Mouse (Mus musculus) midbrain, embryonic 16.5 days (tissue): ENCODE measurements around the gene Ahnak2. TPM values are rescaled to one million over a fixed set of nuclear protein-coding genes. Genes with fewer than 3 reads are reported as not detected.

Source experiments
- ATAC-seq: fragments of 200-750 bp; cut with Nextera tagmentation; 2 replicates; pipeline ENCODE4 v1.8.0; 2017; ENCODE audit warnings: moderate TSS enrichment
- H3K27ac ChIP-seq: fragments of 300-500 bp; sonication (generic); 2 replicates; pipeline ENCODE4 v1.5.1; 2014; ENCODE audit warnings: mild to moderate bottlenecking, low read length, mixed read lengths
- H3K27me3 ChIP-seq: fragments of 300-500 bp; sonication (generic); 2 replicates; pipeline ENCODE4 v1.6.1; 2014; ENCODE audit warnings: low read depth, low read length, mixed read lengths; ENCODE audit not compliant: control insufficient read depth, insufficient read depth
- H3K36me3 ChIP-seq: fragments of 300-500 bp; sonication (generic); 2 replicates; pipeline ENCODE4 v1.6.1; 2014; ENCODE audit warnings: mild to moderate bottlenecking, low read length, moderate library complexity, mixed read lengths; ENCODE audit not compliant: control insufficient read depth, insufficient read depth
- H3K4me1 ChIP-seq: fragments of 300-500 bp; sonication (generic); 2 replicates; pipeline ENCODE4 v1.6.1; 2014; ENCODE audit warnings: mild to moderate bottlenecking, low read length, mixed read lengths; ENCODE audit not compliant: control insufficient read depth, insufficient read depth
- H3K4me2 ChIP-seq: fragments of 300-500 bp; sonication (generic); 2 replicates; pipeline ENCODE4 v1.6.1; 2014; ENCODE audit warnings: mild to moderate bottlenecking, low read length, mixed read lengths
- H3K4me3 ChIP-seq: fragments of 300-500 bp; sonication (generic); 2 replicates; pipeline ENCODE4 v1.5.1; 2014; ENCODE audit warnings: low read depth, mild to moderate bottlenecking, low read length, moderate library complexity, mixed read lengths
- H3K9ac ChIP-seq: fragments of 300-500 bp; sonication (generic); 2 replicates; pipeline ENCODE4 v1.6.1; 2014; ENCODE audit warnings: low read depth, low read length, mixed read lengths
- H3K9me3 ChIP-seq: fragments of 300-500 bp; sonication (generic); replicated peaks from 2 replicates; pipeline ENCODE4 v1.6.1; 2014; ENCODE audit warnings: mild to moderate bottlenecking, low read length, mixed read lengths; ENCODE audit not compliant: control insufficient read depth, poor library complexity, severe bottlenecking
- WGBS: fragments of 180-500 bp; shearing (Covaris S2); extraction: QIAGEN DNeasy Blood & Tissue Kit; methylation state at CpG from one replicate; pipeline ENCODE4 v1.1.7; 2014; 5-methylcytosine and 5-hydroxymethylcytosine counted together
- polyA plus RNA-seq: library from polyadenylated mRNA; unstranded; fragments of >200 nt; fragmentation: Nextera tagmentation; extraction: Ambion mirVana; gene quantifications from 2 replicates; pipeline ENCODE4 v1.2.1, GENCODE M21; 2015

Ahnak2 gene
- polyA plus RNA-seq, 1 experiment from 2014 or later = 2.0 TPM

DNA sequence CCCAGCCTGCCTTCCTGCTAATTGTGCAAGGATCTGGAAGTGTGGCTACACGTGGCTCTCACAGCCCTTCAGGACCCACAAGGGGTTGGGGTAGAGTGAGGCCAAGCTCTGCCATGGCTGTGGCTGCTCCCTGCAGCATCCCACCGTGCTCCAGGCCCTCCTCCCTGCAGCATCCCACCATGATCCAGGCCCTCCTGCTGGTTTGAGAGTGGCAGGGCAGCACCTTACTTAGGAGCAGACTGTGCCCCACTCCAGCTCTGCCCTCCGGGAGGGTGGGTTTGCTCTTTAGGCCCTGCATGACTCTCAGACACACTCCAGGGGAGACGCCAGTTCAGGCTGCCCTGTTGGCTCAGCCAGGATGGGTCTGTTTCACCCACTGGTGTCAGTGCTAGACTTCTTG lies 32.1 kb downstream of the Ahnak2 start:
- H3K36me3 ChIP-seq = no peaks in the 10 kb centered on the region; the same call in 1 of the 2 replicates
- H3K9me3 ChIP-seq = 0 out of 2 replicates have a peak, but pooled peaks cover 4% of the 10 kb centered on the region
- no peak overlapping the region for H3K27ac ChIP-seq
- no peak overlapping the region for H3K9ac ChIP-seq
- no peaks in the 10 kb centered on the region for H3K4me1 ChIP-seq
- no peak for ATAC-seq
- no peak overlapping the region for H3K4me3 ChIP-seq
- WGBS = 70% methylated on average over 4 of the region's 4 CpGs
- H3K27me3 ChIP-seq = no peaks in the 10 kb centered on the region
- H3K4me2 ChIP-seq = no peak overlapping the region

GRCm38 (mm10) chr12:112769751-112770150 lies 32.7 kb downstream of the Ahnak2 start:
- Histone ChIP-seq H3K9me3 (no peaks in the 10 kb centered on the region), H3K4me2 (no peak overlapping the region), H3K27me3 (no peaks in the 10 kb centered on the region), H3K27ac (no peak overlapping the region), H3K4me1 (no peaks in the 10 kb centered on the region), H3K9ac (no peak overlapping the region), H3K4me3 (no peak overlapping the region), H3K36me3 (no peaks in the 10 kb centered on the region)
- ATAC-seq = no peak
- 82% methylated on average over 2 of the region's 2 CpGs for WGBS

GRCm38 (mm10) chr12:112769031-112769430 lies 33.4 kb downstream of the Ahnak2 start:
- no peak overlapping the region for H3K4me3 ChIP-seq
- no peak overlapping the region for H3K4me2 ChIP-seq
- H3K36me3 ChIP-seq = no peaks in the 10 kb centered on the region
- no peak for ATAC-seq
- H3K4me1 ChIP-seq = no peaks in the 10 kb centered on the region
- no peak overlapping the region for H3K27ac ChIP-seq
- WGBS = 87% methylated on average over 6 of the region's 6 CpGs
- H3K27me3 ChIP-seq = no peaks in the 10 kb centered on the region
- no peaks in the 10 kb centered on the region for H3K9me3 ChIP-seq
- no peak overlapping the region for H3K9ac ChIP-seq

- no peak for ATAC-seq
Measured at GRCm38 (mm10) chr12:112768166-112768565, 34.3 kb downstream of the Ahnak2 start.

DNA sequence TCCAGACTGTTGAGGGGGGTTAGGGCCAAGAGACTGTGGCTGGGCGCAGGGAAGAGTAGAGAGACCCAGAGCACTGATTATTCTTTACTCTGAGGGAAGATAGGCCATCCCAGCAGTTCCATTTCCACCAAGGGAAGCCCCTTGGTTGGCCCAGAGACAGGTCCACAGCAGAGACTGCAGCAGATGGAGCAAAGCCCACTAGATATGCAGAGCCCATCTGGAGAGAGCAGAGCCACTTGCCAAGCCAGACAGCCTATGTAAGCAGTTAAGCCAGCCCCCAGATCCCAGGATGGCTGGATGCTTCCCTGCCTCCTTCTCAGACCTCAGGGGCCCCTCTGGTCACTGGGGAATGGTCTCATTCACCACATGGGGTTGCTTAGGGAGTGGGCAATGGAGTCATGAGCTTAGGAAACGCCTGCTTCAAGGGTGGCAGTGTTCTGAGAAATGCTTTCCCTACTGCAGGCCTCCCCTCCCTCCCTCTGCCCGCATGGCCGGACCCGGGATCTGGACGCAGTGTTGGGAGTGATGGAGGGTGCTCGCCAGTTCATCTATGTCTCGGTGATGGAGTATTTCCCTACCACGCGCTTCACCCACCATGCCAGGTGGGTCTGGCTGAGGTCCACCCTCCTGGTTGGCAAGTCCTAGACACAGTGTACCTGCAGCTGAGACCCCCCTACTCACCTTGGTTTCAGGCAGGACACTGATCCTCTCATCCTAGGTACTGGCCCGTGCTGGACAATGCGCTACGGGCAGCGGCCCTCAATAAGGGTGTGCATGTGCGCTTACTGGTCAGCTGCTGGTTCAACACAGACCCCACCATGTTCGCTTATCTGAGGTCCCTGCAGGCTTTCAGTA lies 35.2 kb downstream of the Ahnak2 start:
- 90% methylated on average over 16 of the region's 16 CpGs for WGBS
- no peak for ATAC-seq

More at GRCm38 (mm10) chr12:112768166-112768565, 34.3 kb downstream of the Ahnak2 start:
- WGBS = 90% methylated on average over 8 of the region's 8 CpGs
- H3K36me3 ChIP-seq = no peaks in the 10 kb centered on the region
- no peaks in the 10 kb centered on the region for H3K4me1 ChIP-seq
- no peak overlapping the region for H3K4me2 ChIP-seq
- H3K9me3 ChIP-seq = no peaks in the 10 kb centered on the region
- no peak overlapping the region for H3K4me3 ChIP-seq
- no peak overlapping the region for H3K27ac ChIP-seq
- no peaks in the 10 kb centered on the region for H3K27me3 ChIP-seq
- H3K9ac ChIP-seq = no peak overlapping the region

GRCm38 (mm10) chr12:112766586-112766985 lies 35.9 kb downstream of the Ahnak2 start:
- no peak overlapping the region for H3K4me2 ChIP-seq
- no peak overlapping the region for H3K9ac ChIP-seq
- H3K4me3 ChIP-seq = no peak overlapping the region
- H3K36me3 ChIP-seq = no peaks in the 10 kb centered on the region
- H3K27me3 ChIP-seq = no peaks in the 10 kb centered on the region
- H3K27ac ChIP-seq = no peak overlapping the region
- no peaks in the 10 kb centered on the region for H3K9me3 ChIP-seq
- no peak for ATAC-seq
- H3K4me1 ChIP-seq = no peaks in the 10 kb centered on the region
- 90% methylated on average over 7 of the region's 7 CpGs for WGBS

More for the DNA sequence above, 35.2 kb downstream of the Ahnak2 start:
- H3K9me3 ChIP-seq = no peaks in the 10 kb centered on the region
- H3K27ac ChIP-seq = no peak overlapping the region
- H3K4me3 ChIP-seq = no peak overlapping the region
- H3K4me2 ChIP-seq = no peak overlapping the region
- H3K4me1 ChIP-seq = no peaks in the 10 kb centered on the region
- H3K27me3 ChIP-seq = no peaks in the 10 kb centered on the region
- H3K36me3 ChIP-seq = no peaks in the 10 kb centered on the region
- no peak overlapping the region for H3K9ac ChIP-seq

DNA sequence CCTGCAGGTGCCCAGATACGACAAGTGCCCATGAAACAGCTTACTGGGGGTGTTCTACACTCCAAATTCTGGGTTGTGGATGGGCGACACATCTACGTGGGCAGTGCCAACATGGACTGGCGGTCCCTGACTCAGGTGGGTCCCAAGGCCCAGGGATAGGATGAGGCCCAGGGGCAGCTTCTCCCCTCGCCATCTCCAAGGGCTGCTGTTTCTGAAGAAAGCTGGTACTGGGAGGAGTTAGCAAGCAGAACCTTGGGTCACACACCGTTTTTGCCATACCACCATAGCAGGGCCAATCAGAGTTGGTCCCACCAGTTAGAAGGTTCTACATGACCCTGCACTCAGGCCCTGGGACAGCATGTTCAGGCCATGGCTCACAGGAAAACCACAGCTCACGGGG lies 37.5 kb downstream of the Ahnak2 start:
- no peak overlapping the region for H3K27ac ChIP-seq
- no peaks in the 10 kb centered on the region for H3K4me1 ChIP-seq
- no peaks in the 10 kb centered on the region for H3K36me3 ChIP-seq
- H3K4me2 ChIP-seq = no peak overlapping the region
- no peaks in the 10 kb centered on the region for H3K27me3 ChIP-seq
- WGBS = 89% methylated on average over 7 of the region's 7 CpGs
- H3K9ac ChIP-seq = no peak overlapping the region
- no peaks in the 10 kb centered on the region for H3K9me3 ChIP-seq
- ATAC-seq = no peak
- H3K4me3 ChIP-seq = no peak overlapping the region

GRCm38 (mm10) chr12:112764141-112764540 lies 38.3 kb downstream of the Ahnak2 start:
- Histone ChIP-seq H3K27me3 (no peaks in the 10 kb centered on the region), H3K27ac (no peak overlapping the region), H3K9ac (no peak overlapping the region), H3K4me1 (no peaks in the 10 kb centered on the region), H3K4me3 (no peak overlapping the region), H3K9me3 (no peaks in the 10 kb centered on the region), H3K36me3 (no peaks in the 10 kb centered on the region), H3K4me2 (no peak overlapping the region)
- 85% methylated on average over 5 of the region's 5 CpGs for WGBS
- no peak for ATAC-seq

DNA sequence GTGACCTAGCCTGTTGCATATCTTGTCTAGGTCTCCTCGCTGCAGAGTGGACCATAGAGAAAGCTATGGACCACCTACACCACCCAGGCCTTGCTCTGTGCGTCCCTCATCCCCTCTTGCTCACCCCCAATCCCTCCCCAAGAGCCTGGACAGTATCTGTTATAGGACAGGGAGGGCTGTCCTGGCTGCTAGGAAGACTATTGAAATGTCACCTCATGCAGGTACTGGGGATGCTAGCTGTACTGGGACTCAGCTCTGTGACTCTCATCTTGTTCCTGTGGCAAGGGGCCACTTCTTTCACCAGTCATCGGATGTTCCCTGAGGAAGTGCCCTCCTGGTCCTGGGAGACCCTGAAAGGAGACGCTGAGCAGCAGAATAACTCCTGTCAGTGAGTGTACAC lies 39.3 kb downstream of the Ahnak2 start:
- Histone ChIP-seq H3K9ac (no peak overlapping the region), H3K4me1 (no peaks in the 10 kb centered on the region), H3K9me3 (no peaks in the 10 kb centered on the region), H3K4me2 (no peak overlapping the region), H3K36me3 (no peaks in the 10 kb centered on the region), H3K27ac (no peak overlapping the region), H3K27me3 (no peaks in the 10 kb centered on the region), H3K4me3 (no peak overlapping the region)
- WGBS = 82% methylated on average over 4 of the region's 4 CpGs
- no peak for ATAC-seq
